Mouse (Mus musculus) myocyte (in vitro differentiated cells): ENCODE results near the gene Lekr1.

Source experiments
- POLR2A ChIP-seq: IDR thresholded peaks from one replicate; pipeline ENCODE4 v1.6.1; 2011; ENCODE audit warnings: low read depth, mild to moderate bottlenecking, control low read depth, moderate library complexity; ENCODE audit not compliant: insufficient read length
- TCF12 ChIP-seq: IDR thresholded peaks from one replicate; pipeline ENCODE4 v1.6.1; 2011; ENCODE audit warnings: mild to moderate bottlenecking, control low read depth; ENCODE audit not compliant: poor library complexity, insufficient read depth, severe bottlenecking

DNA sequence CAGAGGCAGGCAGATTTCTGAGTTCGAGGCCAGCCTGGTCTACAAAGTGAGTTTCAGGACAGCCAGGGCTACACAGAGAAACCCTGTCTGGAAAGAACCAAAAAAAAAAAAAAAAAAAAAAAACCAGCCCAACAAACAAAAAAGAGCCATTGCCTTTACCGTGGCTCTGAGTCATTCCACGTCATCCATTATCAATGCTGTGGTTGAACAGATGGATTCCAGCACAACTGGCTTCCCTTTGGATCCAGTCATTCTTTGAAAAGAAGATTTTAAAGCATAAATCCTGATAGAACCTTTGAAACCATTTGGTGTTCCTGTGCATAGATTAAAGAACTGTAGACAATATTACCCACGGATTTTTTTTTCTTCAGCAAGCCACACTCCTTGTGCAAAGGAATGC, 32.4 kb upstream of the Lekr1 start:
- TF ChIP-seq POLR2A (no peak), TCF12 (no peak)
